Mouse (Mus musculus): ENCODE measurements around the gene Cldn10. TPM values are rescaled to one million over a fixed set of nuclear protein-coding genes. Genes with fewer than 3 reads are reported as not detected.
A peak's percentile ranks its signal among the peaks of the same experiment; 100 is the strongest.

Cldn10 gene
- polyA plus RNA-seq, 1 experiment = 1.4 TPM

DNA sequence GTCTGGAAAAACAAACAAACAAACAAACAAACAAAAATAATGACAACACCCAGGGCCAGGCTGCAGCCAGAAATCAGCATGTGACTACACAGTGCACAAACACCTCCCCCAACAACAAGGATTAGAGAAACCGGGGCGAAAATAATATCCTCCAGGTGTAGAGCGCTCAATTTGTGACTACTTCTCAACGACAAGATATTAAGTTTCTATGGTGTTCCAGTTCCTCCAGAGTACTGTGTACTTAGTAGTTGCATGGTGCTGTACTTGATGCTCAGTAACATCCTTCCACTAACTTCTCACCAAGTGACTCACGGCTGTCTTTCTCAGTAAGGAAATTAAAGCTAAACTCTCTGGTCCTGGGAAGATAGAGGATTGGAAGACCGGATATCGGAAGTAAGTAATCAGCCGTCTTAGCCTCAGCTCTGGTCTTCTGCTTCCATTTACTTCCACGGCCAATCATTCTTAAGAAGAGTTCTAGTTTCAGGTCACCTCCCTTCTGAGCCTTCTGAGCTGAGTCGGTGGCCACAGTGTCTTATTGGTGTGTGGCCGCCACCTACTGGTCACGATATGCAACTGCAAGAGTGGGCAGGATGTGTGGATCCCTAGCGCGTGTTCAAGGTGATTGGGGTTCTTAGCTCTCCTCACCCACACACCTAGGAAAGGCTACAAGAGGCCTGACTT lies 19.9 kb upstream of the Cldn10 start:
- no peak for TF ChIP-seq POLR2A (IDR thresholded peaks at IDR 0.05; ENCODE audit: low read depth, low read length)
- peak; percentile 94; the same call in 1 of the 2 replicates for TF ChIP-seq CTCF (IDR thresholded peaks at IDR 0.05; ENCODE audit: extremely low read depth, insufficient read depth, insufficient read length, insufficient replicate concordance)
- Histone ChIP-seq H3K4me3 (ENCODE audit: extremely low read depth, insufficient read depth, insufficient read length) (no peak overlapping the region), H3K4me1 (ENCODE audit: control insufficient read depth, insufficient read depth, insufficient read length) (no peaks in the 10 kb centered on the region), H3K27me3 (ENCODE audit: control insufficient read depth, insufficient read depth, low read length) (no peaks in the 10 kb centered on the region), H3K27ac (ENCODE audit: insufficient read depth, low read length) (no peak overlapping the region), H3K36me3 (ENCODE audit: control insufficient read depth, insufficient read depth, low read length) (no peaks in the 10 kb centered on the region)
- peak; percentile 47 to 69 for DNase-seq (ENCODE audit: low read depth in 1 of 2, low spot score in 2 of 2)
- WGBS = 37% methylated on average over 14 of the region's 14 CpGs

DNA sequence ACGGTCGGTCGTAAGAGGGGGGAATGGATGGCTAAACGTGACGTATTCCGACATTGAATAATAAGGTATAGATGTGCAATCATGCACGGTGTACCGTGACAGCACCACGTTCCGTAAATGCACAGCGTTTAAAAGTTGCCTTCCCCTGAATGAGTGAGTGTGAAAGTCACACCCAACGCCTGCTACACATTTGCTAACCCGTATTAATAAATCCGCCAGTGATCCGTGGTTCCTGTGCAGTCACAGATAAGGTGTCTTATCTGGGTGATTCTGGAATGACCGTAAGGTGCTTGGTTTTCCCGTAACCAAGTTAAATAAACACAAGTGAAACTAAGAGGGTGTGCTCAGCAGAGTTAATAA lies 19.4 kb upstream of the Cldn10 start:
- Histone ChIP-seq H3K27ac (ENCODE audit: insufficient read depth, low read length) (no peak overlapping the region), H3K4me1 (ENCODE audit: control insufficient read depth, insufficient read depth, insufficient read length) (no peaks in the 10 kb centered on the region), H3K36me3 (ENCODE audit: control insufficient read depth, insufficient read depth, low read length) (no peaks in the 10 kb centered on the region), H3K27me3 (ENCODE audit: control insufficient read depth, insufficient read depth, low read length) (no peaks in the 10 kb centered on the region), H3K4me3 (ENCODE audit: extremely low read depth, insufficient read depth, insufficient read length) (no peak overlapping the region)
- DNase-seq (ENCODE audit: low read depth in 1 of 2, low spot score in 2 of 2) = no peak
- WGBS = 49% methylated on average over 17 of the region's 17 CpGs
- TF ChIP-seq CTCF (IDR thresholded peaks at IDR 0.05; ENCODE audit: extremely low read depth, insufficient read depth, insufficient read length, insufficient replicate concordance) = no peak
- TF ChIP-seq POLR2A (IDR thresholded peaks at IDR 0.05; ENCODE audit: low read depth, low read length) = no peak

DNA sequence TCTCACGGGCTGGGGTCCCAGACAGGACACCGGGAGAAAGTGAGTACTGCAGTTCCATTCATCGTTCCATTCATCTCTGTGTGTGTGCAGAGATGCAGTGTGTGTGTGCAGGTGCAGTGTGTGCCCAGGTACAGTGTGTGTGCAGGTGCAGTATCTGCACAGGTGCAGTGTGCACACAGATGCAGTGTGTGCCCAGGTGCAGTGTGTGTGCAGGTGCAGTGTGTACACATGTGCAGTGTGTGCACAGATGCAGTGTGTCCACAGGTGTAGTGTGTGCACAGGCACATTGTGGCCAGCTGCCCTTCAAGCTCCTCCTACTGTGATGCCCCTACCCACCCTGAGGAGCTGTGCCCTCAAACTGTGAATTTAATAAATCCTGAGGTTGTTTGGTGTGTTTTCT lies 14.0 kb upstream of the Cldn10 start:
- no peaks in the 10 kb centered on the region for H3K36me3 ChIP-seq (ENCODE audit: control insufficient read depth, insufficient read depth, low read length)
- H3K4me1 ChIP-seq (ENCODE audit: control insufficient read depth, insufficient read depth, insufficient read length) = no peaks in the 10 kb centered on the region; the same call in 1 of the 2 replicates
- 97% methylated on average over 3 of the region's 3 CpGs for WGBS
- H3K27me3 ChIP-seq (ENCODE audit: control insufficient read depth, insufficient read depth, low read length) = no peaks in the 10 kb centered on the region
- no peak overlapping the region for H3K27ac ChIP-seq (ENCODE audit: insufficient read depth, low read length)
- H3K4me3 ChIP-seq (ENCODE audit: extremely low read depth, insufficient read depth, insufficient read length) = no peak overlapping the region
- no peak for DNase-seq (ENCODE audit: low read depth in 1 of 2, low spot score in 2 of 2)
- no peak for TF ChIP-seq CTCF (IDR thresholded peaks at IDR 0.05; ENCODE audit: extremely low read depth, insufficient read depth, insufficient read length, insufficient replicate concordance)
- no peak for TF ChIP-seq POLR2A (IDR thresholded peaks at IDR 0.05; ENCODE audit: low read depth, low read length)

DNA sequence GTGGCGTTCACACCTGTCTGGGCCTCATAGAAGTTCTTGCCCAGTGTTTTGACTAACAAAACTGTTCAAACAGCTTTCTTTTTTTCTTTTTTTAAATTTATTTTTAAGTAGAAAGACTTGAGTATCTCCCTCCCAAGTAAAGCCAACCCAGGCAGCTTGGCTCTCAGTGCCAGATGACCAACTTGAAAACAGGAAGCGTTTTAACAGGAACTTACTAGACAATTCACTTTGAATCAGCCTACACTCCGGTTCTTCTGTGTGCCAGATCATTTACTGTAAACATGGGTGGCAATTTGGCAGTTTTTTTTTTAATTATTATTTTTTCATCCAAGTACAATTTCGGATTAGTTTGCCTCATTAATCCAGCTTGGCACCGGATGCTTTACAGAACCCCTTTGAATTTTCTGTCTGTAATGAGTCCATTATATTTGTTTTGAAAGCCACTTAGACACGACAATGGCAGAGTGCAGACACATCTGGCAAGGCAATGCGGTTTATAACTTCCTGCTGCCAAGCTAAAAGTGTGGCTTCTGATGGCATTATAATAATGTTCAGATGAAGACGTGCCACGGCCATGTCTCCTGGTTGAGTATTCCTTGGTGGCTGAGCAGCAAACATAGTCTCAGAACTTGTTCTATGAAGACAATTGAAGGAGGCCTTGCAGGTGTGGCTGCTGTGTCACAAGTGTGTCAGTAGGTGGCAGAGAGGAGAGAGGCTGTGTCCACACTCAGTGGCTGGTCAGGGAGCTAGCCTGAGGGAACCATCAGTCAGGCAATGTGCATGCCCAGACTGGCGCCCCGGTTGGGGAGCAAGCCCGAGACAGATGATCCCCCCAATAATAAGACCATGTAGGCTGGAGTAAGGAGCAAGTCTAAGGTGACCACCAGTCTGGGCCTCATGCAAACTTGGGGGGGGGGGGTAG lies 12.9 kb upstream of the Cldn10 start:
- no peaks in the 10 kb centered on the region; the same call in 1 of the 2 replicates for H3K4me1 ChIP-seq (ENCODE audit: control insufficient read depth, insufficient read depth, insufficient read length)

DNA sequence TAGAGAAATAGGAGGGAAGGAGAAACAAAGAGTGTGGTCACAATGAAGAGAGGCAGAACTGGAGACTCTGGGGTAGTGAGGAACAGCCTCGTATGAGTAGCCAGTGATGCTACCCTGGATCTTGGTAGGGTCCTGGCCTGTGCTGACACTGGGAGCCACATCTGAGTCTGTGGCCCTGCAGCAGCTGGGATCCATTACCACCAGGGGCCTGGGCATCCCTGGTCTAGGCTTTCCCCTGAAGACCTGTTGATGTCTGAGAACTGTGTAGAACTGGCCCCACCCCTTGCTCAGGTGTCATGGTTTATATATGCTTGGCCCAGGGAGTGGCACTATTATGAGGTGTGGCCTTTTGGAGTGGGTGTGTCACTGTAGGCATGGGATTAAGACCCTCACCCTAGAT lies 12.2 kb upstream of the Cldn10 start:
- no peak overlapping the region for H3K27ac ChIP-seq (ENCODE audit: insufficient read depth, low read length)
- no peak overlapping the region for H3K4me3 ChIP-seq (ENCODE audit: extremely low read depth, insufficient read depth, insufficient read length)
- no peak for DNase-seq (ENCODE audit: low read depth in 1 of 2, low spot score in 2 of 2)
- TF ChIP-seq CTCF (IDR thresholded peaks at IDR 0.05; ENCODE audit: extremely low read depth, insufficient read depth, insufficient read length, insufficient replicate concordance) (no peak), POLR2A (IDR thresholded peaks at IDR 0.05; ENCODE audit: low read depth, low read length) (no peak)
- no peaks in the 10 kb centered on the region for H3K36me3 ChIP-seq (ENCODE audit: control insufficient read depth, insufficient read depth, low read length)
- WGBS = 86% methylated on average over 1 of the region's 1 CpGs
- no peaks in the 10 kb centered on the region; the same call in 1 of the 2 replicates for H3K4me1 ChIP-seq (ENCODE audit: control insufficient read depth, insufficient read depth, insufficient read length)
- no peaks in the 10 kb centered on the region for H3K27me3 ChIP-seq (ENCODE audit: control insufficient read depth, insufficient read depth, low read length)

More for the DNA sequence above, 12.9 kb upstream of the Cldn10 start:
- Histone ChIP-seq H3K36me3 (ENCODE audit: control insufficient read depth, insufficient read depth, low read length) (no peaks in the 10 kb centered on the region), H3K27me3 (ENCODE audit: control insufficient read depth, insufficient read depth, low read length) (no peaks in the 10 kb centered on the region), H3K27ac (ENCODE audit: insufficient read depth, low read length) (no peak overlapping the region), H3K4me3 (ENCODE audit: extremely low read depth, insufficient read depth, insufficient read length) (no peak overlapping the region)
- peak in 1 of 2 experiments; percentile 15 for DNase-seq (ENCODE audit: low read depth in 1 of 2, low spot score in 2 of 2)
- WGBS = 35% methylated on average over 12 of the region's 12 CpGs
- no peak for TF ChIP-seq POLR2A (IDR thresholded peaks at IDR 0.05; ENCODE audit: low read depth, low read length)
- peak; percentile 19; the same call in 1 of the 2 replicates for TF ChIP-seq CTCF (IDR thresholded peaks at IDR 0.05; ENCODE audit: extremely low read depth, insufficient read depth, insufficient read length, insufficient replicate concordance)

DNA sequence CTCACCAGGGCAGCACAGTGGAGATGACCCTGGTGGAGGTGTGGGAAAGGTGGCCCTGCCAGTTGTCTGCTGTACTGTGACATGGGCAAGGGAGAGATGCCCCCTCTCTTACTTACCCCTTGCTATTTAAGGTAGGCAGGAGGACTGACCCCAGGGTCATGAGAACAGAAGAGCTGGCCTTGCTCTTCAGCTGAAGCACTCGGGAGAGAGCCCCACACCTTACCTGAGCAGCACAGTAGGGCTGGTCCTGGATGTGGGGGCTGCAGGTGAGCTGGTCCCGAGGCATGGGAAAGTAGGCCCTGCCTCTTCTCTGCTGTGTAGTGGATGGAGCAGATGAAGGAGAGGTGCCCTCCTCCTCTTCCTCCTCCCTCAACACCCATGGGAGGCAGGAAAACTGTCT lies 11.3 kb upstream of the Cldn10 start:
- Histone ChIP-seq H3K27me3 (ENCODE audit: control insufficient read depth, insufficient read depth, low read length) (no peaks in the 10 kb centered on the region), H3K36me3 (ENCODE audit: control insufficient read depth, insufficient read depth, low read length) (no peaks in the 10 kb centered on the region), H3K4me3 (ENCODE audit: extremely low read depth, insufficient read depth, insufficient read length) (no peak overlapping the region), H3K27ac (ENCODE audit: insufficient read depth, low read length) (no peak overlapping the region), H3K4me1 (ENCODE audit: control insufficient read depth, insufficient read depth, insufficient read length) (no peaks in the 10 kb centered on the region; the same call in 1 of the 2 replicates)
- no peak for TF ChIP-seq CTCF (IDR thresholded peaks at IDR 0.05; ENCODE audit: extremely low read depth, insufficient read depth, insufficient read length, insufficient replicate concordance)
- TF ChIP-seq POLR2A (IDR thresholded peaks at IDR 0.05; ENCODE audit: low read depth, low read length) = no peak
- WGBS = 95% methylated on average over 2 of the region's 2 CpGs
- DNase-seq (ENCODE audit: low read depth in 1 of 2, low spot score in 2 of 2) = no peak

All from spleen, adult 2 months (tissue).